In genomic region chr5:65390648-65391644, GRCm38 (mm10) we compare ENCODE assay signal across 8 mouse cellular contexts. TPM values are rescaled to one million over a fixed set of nuclear protein-coding genes. Genes with fewer than 3 reads are reported as not detected.
DNase-seq lines count a peak whose midpoint lies in the region; ATAC-seq and TF ChIP-seq lines count a peak whose summit lies in the region.

Gene Rpl9, minus strand, starts transcription at chr5:65391444.
Gene Lias, plus strand, starts transcription at chr5:65391497.

- H3K36me3 ChIP-seq in C2C12 (ENCODE audit: control insufficient read depth, insufficient read depth) (peaks cover 59% of the 10 kb centered on the region), myocyte (ENCODE audit: control insufficient read depth, insufficient read depth) (peaks cover 32% of the 10 kb centered on the region)
- H3K36me3 ChIP-seq in erythroblast, embryonic 14.5 days (ENCODE audit: control insufficient read depth): peaks cover 71% of the 10 kb centered on the region
- H3K36me3 ChIP-seq in heart, embryonic 11.5 days (ENCODE audit: control insufficient read depth, insufficient read depth, low read length): peaks cover 13% of the 10 kb centered on the region
- peaks cover 36% of the 10 kb centered on the region for H3K36me3 ChIP-seq in kidney, embryonic 16.5 days (ENCODE audit: insufficient read depth, low read length)
- H3K36me3 ChIP-seq in liver, adult 2 months (ENCODE audit: control insufficient read depth, insufficient read depth, low read length): peaks cover 29% of the 10 kb centered on the region
- H3K36me3 ChIP-seq in splenic B cell, adult 2 months (ENCODE audit: control insufficient read depth, insufficient read depth, low read length, poor library complexity, severe bottlenecking): peaks cover 14% of the 10 kb centered on the region

- peak; percentile 93 for ATAC-seq in heart, embryonic 11.5 days (replicated peaks; ENCODE audit: insufficient number of reproducible peaks, low FRiP score, low TSS enrichment)
- peak; percentile 95 for ATAC-seq in kidney, embryonic 16.5 days (ENCODE audit: low FRiP score, low TSS enrichment)

- TF ChIP-seq CTCF in C2C12 (IDR thresholded peaks at IDR 0.05; ENCODE audit: control insufficient read depth, insufficient read depth, insufficient read length): no peak
- no peak for TF ChIP-seq CTCF in brain, embryonic 14.5 days (IDR thresholded peaks at IDR 0.05; ENCODE audit: borderline replicate concordance, extremely low read depth, insufficient read depth, insufficient read length)
- TF ChIP-seq CTCF in liver, adult 2 months (IDR thresholded peaks at IDR 0.05; ENCODE audit: low read depth, low read length): no peak

- peak within 1 kb of the TSS; percentile 97 for H3K4me3 ChIP-seq in C2C12 (ENCODE audit: insufficient read depth, poor library complexity, severe bottlenecking)
- H3K4me3 ChIP-seq in erythroblast, embryonic 14.5 days (replicated peaks): peak within 1 kb of the TSS; percentile 85
- peak within 1 kb of the TSS; percentile 98 for H3K4me3 ChIP-seq in heart, embryonic 11.5 days (ENCODE audit: low read depth, low read length)
- H3K4me3 ChIP-seq in kidney, embryonic 16.5 days (ENCODE audit: low read length): peak within 1 kb of the TSS; percentile 100
- peak within 1 kb of the TSS; percentile 69 for H3K4me3 ChIP-seq in liver, adult 2 months (ENCODE audit: insufficient read depth, low read depth, low read length)
- H3K4me3 ChIP-seq in myocyte: peak within 1 kb of the TSS; percentile 98

- peaks cover 46% of the 10 kb centered on the region for H3K79me3 ChIP-seq in C2C12 (ENCODE audit: low read depth)

- DNase-seq in brain, embryonic 14.5 days (ENCODE audit: low read depth): peak; percentile 99
- DNase-seq in liver, adult 2 months (ENCODE audit: extremely low read depth, low read depth, low spot score): peak; percentile 89
- peak; percentile 99 for DNase-seq in splenic B cell, adult 2 months (ENCODE audit: low read depth, low spot score)

- peak within 1 kb of the TSS; percentile 80 for H3K4me2 ChIP-seq in heart, embryonic 11.5 days
- H3K4me2 ChIP-seq in kidney, embryonic 16.5 days (replicated peaks; ENCODE audit: low read depth, low read length): peak within 1 kb of the TSS; percentile 92
- H3K4me2 ChIP-seq in myocyte (ENCODE audit: low read depth): peak within 1 kb of the TSS; percentile 97

- under 1% methylated on average over 83 of the region's 83 CpGs for WGBS in heart, embryonic 11.5 days (ENCODE audit: insufficient replicate concordance)
- whole genome bisulfite sequencing in kidney, embryonic 16.5 days: under 1% methylated on average over 82 of the region's 83 CpGs
- under 1% methylated on average over 83 of the region's 83 CpGs for WGBS in liver, adult 2 months

- no peaks in the 10 kb centered on the region for H3K27me3 ChIP-seq in C2C12 (ENCODE audit: control insufficient read depth, insufficient read depth, insufficient read length)
- no peaks in the 10 kb centered on the region for H3K27me3 ChIP-seq in erythroblast, embryonic 14.5 days (ENCODE audit: control insufficient read depth)
- no peaks in the 10 kb centered on the region for H3K27me3 ChIP-seq in heart, embryonic 11.5 days (ENCODE audit: control insufficient read depth, insufficient read depth, low read length)
- H3K27me3 ChIP-seq in kidney, embryonic 16.5 days (ENCODE audit: insufficient read depth, low read length): no peaks in the 10 kb centered on the region
- no peaks in the 10 kb centered on the region for H3K27me3 ChIP-seq in liver, adult 2 months (ENCODE audit: control insufficient read depth, insufficient read depth, low read length)
- no peaks in the 10 kb centered on the region for H3K27me3 ChIP-seq in myocyte (ENCODE audit: control insufficient read depth, insufficient read depth, insufficient read length)
- no peaks in the 10 kb centered on the region for H3K27me3 ChIP-seq in splenic B cell, adult 2 months (ENCODE audit: control insufficient read depth, insufficient read depth, low read length, poor library complexity, severe bottlenecking)

- peaks cover 76% of the 10 kb centered on the region for H3K79me2 ChIP-seq in C2C12 (ENCODE audit: control insufficient read depth, insufficient read depth)
- peaks cover 7% of the 10 kb centered on the region; the same call in 1 of the 2 replicates for H3K79me2 ChIP-seq in liver, adult 2 months (ENCODE audit: control insufficient read depth, insufficient read depth, low read length)
- peaks cover 50% of the 10 kb centered on the region for H3K79me2 ChIP-seq in myocyte (ENCODE audit: control insufficient read depth, insufficient read depth)

- peaks cover 37% of the 10 kb centered on the region for H3K4me1 ChIP-seq in erythroblast, embryonic 14.5 days (ENCODE audit: control insufficient read depth)
- 0 out of 2 replicates have a peak, but pooled peaks cover 4% of the 10 kb centered on the region for H3K4me1 ChIP-seq in heart, embryonic 11.5 days (ENCODE audit: control insufficient read depth, insufficient read depth, low read length)
- peaks cover 12% of the 10 kb centered on the region for H3K4me1 ChIP-seq in kidney, embryonic 16.5 days (ENCODE audit: insufficient read depth, low read length)
- peaks cover 8% of the 10 kb centered on the region for H3K4me1 ChIP-seq in liver, adult 2 months (ENCODE audit: control insufficient read depth, insufficient read depth, low read length)

- TF ChIP-seq POLR2A in brain, embryonic 14.5 days (IDR thresholded peaks at IDR 0.05; ENCODE audit: borderline replicate concordance, extremely low read depth, insufficient read depth, insufficient read length, poor library complexity, severe bottlenecking): peak; percentile 60; the same call in 1 of the 2 replicates
- TF ChIP-seq POLR2A in liver, adult 2 months (IDR thresholded peaks at IDR 0.05; ENCODE audit: extremely low read depth, insufficient read depth, low read length): peak; percentile 91; the same call in 1 of the 2 replicates
- TF ChIP-seq POLR2A in myocyte (IDR thresholded peaks at IDR 0.05; ENCODE audit: insufficient read length, low read depth): peak; percentile 78

- H3K9me3 ChIP-seq in erythroblast, embryonic 14.5 days (ENCODE audit: control insufficient read depth, low read length): no peaks in the 10 kb centered on the region
- H3K9me3 ChIP-seq in heart, embryonic 11.5 days (replicated peaks; ENCODE audit: control insufficient read depth, low read length): no peaks in the 10 kb centered on the region
- no peaks in the 10 kb centered on the region for H3K9me3 ChIP-seq in kidney, embryonic 16.5 days (ENCODE audit: low read length)

- peak within 1 kb of the TSS; percentile 100 for H3K9ac ChIP-seq in heart, embryonic 11.5 days (ENCODE audit: low read depth, low read length)
- H3K9ac ChIP-seq in kidney, embryonic 16.5 days (replicated peaks; ENCODE audit: low read length): peak within 1 kb of the TSS; percentile 100
- peak within 1 kb of the TSS; percentile 84 for H3K9ac ChIP-seq in liver, adult 2 months (ENCODE audit: low read depth, low read length)

- H3ac ChIP-seq in C2C12 (ENCODE audit: control insufficient read depth, insufficient read length, low read depth): peak within 1 kb of the TSS; percentile 99
- peak within 1 kb of the TSS; percentile 79 for H3ac ChIP-seq in myocyte (ENCODE audit: control insufficient read depth, insufficient read length)

- peak within 1 kb of the TSS; percentile 87 for H3K27ac ChIP-seq in heart, embryonic 11.5 days (ENCODE audit: low read depth, low read length)
- H3K27ac ChIP-seq in kidney, embryonic 16.5 days (ENCODE audit: low read length): peak within 1 kb of the TSS; percentile 91
- peak within 1 kb of the TSS; percentile 70 for H3K27ac ChIP-seq in liver, adult 2 months (replicated peaks; ENCODE audit: insufficient read depth, low read depth, low read length)

TF ChIP-seq in C2C12, 6 proteins besides CTCF, POLR2A, EP300 and RAD21:
- TF ChIP-seq MAX (IDR thresholded peaks at IDR 0.05): peak; percentile 82
- TF ChIP-seq MYOG (IDR thresholded peaks at IDR 0.05; ENCODE audit: control insufficient read depth, extremely low read depth, insufficient read length): no peak

TF ChIP-seq in myocyte, 11 proteins besides CTCF, POLR2A, EP300 and RAD21:
- TF ChIP-seq MYOG (IDR thresholded peaks at IDR 0.05; ENCODE audit: control insufficient read depth in 1 of 3, insufficient read depth in 1 of 3, insufficient read length in 2 of 3, low read depth in 2 of 3): peak in 1 of 3 experiments; percentile 4
- 0 out of 2 replicates have a peak, but pooled peaks have one; percentile 8 for TF ChIP-seq CEBPB (IDR thresholded peaks at IDR 0.05; ENCODE audit: insufficient read depth, poor library complexity, severe bottlenecking)
- peak; percentile 95 for TF ChIP-seq SRF (IDR thresholded peaks at IDR 0.05; ENCODE audit: control insufficient read depth, insufficient read length, low read depth)
- peak; percentile 91 for TF ChIP-seq POLR2AphosphoS2 (IDR thresholded peaks at IDR 0.05; ENCODE audit: insufficient read length, low read depth)
- TF ChIP-seq TCF12 (IDR thresholded peaks at IDR 0.05; ENCODE audit: insufficient read depth, poor library complexity, severe bottlenecking): no peak
- TF ChIP-seq TCF3 (IDR thresholded peaks at IDR 0.05; ENCODE audit: insufficient read length, low read depth): no peak
- TF ChIP-seq MYOD1 (IDR thresholded peaks at IDR 0.05; ENCODE audit: control insufficient read depth in 1 of 3, insufficient read length in 2 of 3, low read depth in 2 of 3): no peak
- no peak for TF ChIP-seq E2F4 (IDR thresholded peaks at IDR 0.05; ENCODE audit: insufficient read depth)
- TF ChIP-seq REST (IDR thresholded peaks at IDR 0.05; ENCODE audit: insufficient read depth, insufficient read length): peak; percentile 3
- TF ChIP-seq MAX (IDR thresholded peaks at IDR 0.05; ENCODE audit: low read depth): peak; percentile 18
- TF ChIP-seq USF1 (IDR thresholded peaks at IDR 0.05; ENCODE audit: low read depth): no peak

RNA-seq across cellular contexts. Expression of gene Rpl9, which starts in this region (rescaled TPM):
- polyA plus RNA-seq in C2C12 (2012; fragmentation: generic; extraction: Trizol) (2,170 TPM), myocyte (2012; fragmentation: generic; extraction: Trizol) (2,064 TPM)
- 765 and 780 TPM in 2 replicates for polyA plus RNA-seq in brain, embryonic 14.5 days (2012; rRNA removed)
- polyA plus RNA-seq in erythroblast, embryonic 14.5 days (2012): 7.0 and 12.0 TPM in 2 replicates
- 708 and 716 TPM in 2 replicates for polyA plus RNA-seq in heart, embryonic 11.5 days (2014; fragmentation: Nextera tagmentation; extraction: Ambion mirVana)
- 901 and 990 TPM in 2 replicates for polyA plus RNA-seq in kidney, embryonic 16.5 days (2015; fragmentation: Nextera tagmentation; extraction: Ambion mirVana)
- total RNA-seq in liver, adult 2 months (2014; rRNA removed): 423 and 451 TPM in 2 replicates
- polyA plus RNA-seq in liver, adult 2 months (2012; rRNA removed): 91.1 and 95.8 TPM in 2 replicates

RNA-seq across cellular contexts. Expression of gene Lias, which starts in this region (rescaled TPM):
- 17.4 TPM for polyA plus RNA-seq in C2C12 (2012; fragmentation: generic; extraction: Trizol)
- 33.3 and 35.3 TPM in 2 replicates for polyA plus RNA-seq in brain, embryonic 14.5 days (2012; rRNA removed)
- 0.31 and 0.35 TPM in 2 replicates for polyA plus RNA-seq in erythroblast, embryonic 14.5 days (2012)
- polyA plus RNA-seq in heart, embryonic 11.5 days (2014; fragmentation: Nextera tagmentation; extraction: Ambion mirVana): 55.2 and 56.2 TPM in 2 replicates
- 67.2 and 71.4 TPM in 2 replicates for polyA plus RNA-seq in kidney, embryonic 16.5 days (2015; fragmentation: Nextera tagmentation; extraction: Ambion mirVana)
- 25.0 and 30.8 TPM in 2 replicates for total RNA-seq in liver, adult 2 months (2014; rRNA removed)
- 11.1 and 13.3 TPM in 2 replicates for polyA plus RNA-seq in liver, adult 2 months (2012; rRNA removed)
- polyA plus RNA-seq in myocyte (2012; fragmentation: generic; extraction: Trizol): 22.6 TPM

Comparison
In these comparisons a context has a peak if more than half of its experiments do, and no peak if none do; other contexts are left out.
1. Peak in every context shown above with its lines: DNase-seq, ATAC-seq, H3K4me3 ChIP-seq and H3K27ac ChIP-seq.